Mouse (Mus musculus) heart, adult 2 months (tissue): ENCODE data around the gene Sult5a1.

ENCODE experiments used
- CTCF ChIP-seq: fragments of 200-600 bp; IDR thresholded peaks from 2 replicates; pipeline ENCODE4 v1.8.1; 2022; ENCODE audit warnings: antibody characterized with exemption, mild to moderate bottlenecking, moderate library complexity
- POLR2A ChIP-seq: fragments of 200-500 bp; IDR thresholded peaks from 2 replicates; pipeline ENCODE4 v1.6.1; 2011; ENCODE audit warnings: mild to moderate bottlenecking, low read depth, low read length, control low read depth; ENCODE audit not compliant: insufficient read depth

- TF ChIP-seq POLR2A (no peak), CTCF (no peak)
Measured at GRCm38 (mm10) chr8:123188841-123189240, 30.7 kb upstream of the Sult5a1 start.
